9 mouse cellular contexts compared by ENCODE assay signal in genomic region chr10:81192968-81193501, GRCm38 (mm10). TPM values are rescaled to one million over a fixed set of nuclear protein-coding genes. Genes with fewer than 3 reads are reported as not detected.
DNase-seq lines count a peak whose midpoint lies in the region; ATAC-seq and TF ChIP-seq lines count a peak whose summit lies in the region.
"Had no signal": no experiment of that assay in that cellular context is flagged by ENCODE, and none has a peak within 500 bp of the region (broad histone marks: within the 10 kb centered on the region; RNA-seq: fewer than 3 reads in every experiment).

No protein-coding gene starts in this region.

- ATAC-seq in cerebellum, adult (ENCODE audit: insufficient number of reproducible peaks, low FRiP score, low TSS enrichment): peak; percentile 16; the same call in 1 of the 2 replicates
- peak; percentile 4 for ATAC-seq in inflammation-experienced regulatory T-cells, adult 6 months
- no peak for ATAC-seq in granulocyte monocyte progenitor cell, adult 5-6 weeks (replicated peaks; ENCODE audit: poor library complexity, severe bottlenecking)

- H3K36me3 ChIP-seq in ES-E14 (ENCODE audit: control insufficient read depth, insufficient read depth, low read length, poor library complexity, severe bottlenecking) (peaks cover 3% of the 10 kb centered on the region; the same call in 1 of the 2 replicates), macrophage (ENCODE audit: inconsistent target) (peaks cover 7% of the 10 kb centered on the region; the same call in 1 of the 2 replicates)

- H3K9me3 ChIP-seq in ES-E14 (ENCODE audit: control insufficient read depth, insufficient read depth, low read depth, low read length): no peaks in the 10 kb centered on the region

- DNase-seq in cerebellum, adult 11 months: no peak
- DNase-seq in ES-E14 (ENCODE audit: low read depth, low spot score): no peak
- no peak for DNase-seq in urinary bladder, postnatal 4 days (ENCODE audit: low spot score in 2 of 2)

- peak overlapping the region; percentile 94 for H3K9ac ChIP-seq in ES-E14 (ENCODE audit: insufficient read depth, low read depth, low read length, poor library complexity, severe bottlenecking)

- no peak for TF ChIP-seq CTCF in embryonic fibroblast, embryonic 13.5 days (IDR thresholded peaks at IDR 0.05; ENCODE audit: borderline replicate concordance, insufficient read depth, low read length)

- peaks cover under 1% of the 10 kb centered on the region; the same call in 1 of the 2 replicates for H3K79me2 ChIP-seq in macrophage (ENCODE audit: inconsistent target)

- peaks cover 2 to 23% of the 10 kb centered on the region in 2 experiments; a peak in 3 of 4 replicates for H3K4me1 ChIP-seq in ES-E14 (ENCODE audit: control insufficient read depth in 2 of 2, insufficient read depth in 2 of 2, low read length in 2 of 2, poor library complexity in 1 of 2)
- H3K4me1 ChIP-seq in embryonic fibroblast, embryonic 13.5 days (ENCODE audit: control insufficient read depth, insufficient read depth, low read length): no peaks in the 10 kb centered on the region

- H3K4me3 ChIP-seq in ES-E14 (ENCODE audit: insufficient read depth in 1 of 2, low read depth in 1 of 2, low read length in 2 of 2, poor library complexity in 1 of 2, severe bottlenecking in 1 of 2) (peak overlapping the region; percentile 68 to 87), macrophage (ENCODE audit: inconsistent target) (peak overlapping the region; percentile 11; the same call in 1 of the 2 replicates)
- H3K4me3 ChIP-seq in embryonic fibroblast, embryonic 13.5 days (ENCODE audit: insufficient read depth, low read length): peak overlapping the region; percentile 10

- whole genome bisulfite sequencing in macrophage (ENCODE audit: missing documents): 6% methylated on average over 19 of the region's 19 CpGs

- no peak; the same call in 1 of the 2 replicates for TF ChIP-seq POLR2A in embryonic fibroblast, embryonic 13.5 days (IDR thresholded peaks at IDR 0.05; ENCODE audit: low read depth, low read length)

- in situ Hi-C loops in ES-E14 (cut with MboI; ENCODE audit: low sequenced_read_pairs in 2 of 2, unreplicated experiment in 2 of 2): no loop called here

- no peak overlapping the region for H3K27ac ChIP-seq in ES-E14 (ENCODE audit: insufficient read depth, low read depth, low read length, poor library complexity, severe bottlenecking)
- H3K27ac ChIP-seq in embryonic fibroblast, embryonic 13.5 days (ENCODE audit: insufficient read depth, low read length): no peak overlapping the region
- no peak overlapping the region for H3K27ac ChIP-seq in macrophage

TF ChIP-seq in ES-E14, 5 proteins besides CTCF, POLR2A, EP300 and RAD21:
- no peak for TF ChIP-seq MAFK (IDR thresholded peaks at IDR 0.05; ENCODE audit: insufficient read depth, low read depth, low read length)
- TF ChIP-seq ZC3H11A (IDR thresholded peaks at IDR 0.05; ENCODE audit: borderline replicate concordance, low read depth, low read length): no peak
- no peak for TF ChIP-seq CHD2 (IDR thresholded peaks at IDR 0.05; ENCODE audit: low read depth, low read length)
- TF ChIP-seq ZNF384 (IDR thresholded peaks at IDR 0.05; ENCODE audit: low read depth, low read length): no peak
- TF ChIP-seq HCFC1 (IDR thresholded peaks at IDR 0.05; ENCODE audit: borderline replicate concordance, insufficient read depth, low read length): no peak

RNA-seq across cellular contexts. Expression of gene Nmrk2, which starts 8.8 kb away (rescaled TPM):
- total RNA-seq in ES-E14 (2012; rRNA removed): not detected in 2 replicates
- not detected in 2 replicates for polyA plus RNA-seq in embryonic fibroblast, embryonic 13.5 days (2011; ENCODE audit: insufficient read length, low read depth, missing spikeins)
- under 1 TPM in 2 of 3 experiments, not detected in 1; 0.17 to 0.28 TPM for polyA plus RNA-seq in inflammation-experienced regulatory T-cells, adult 6 months (2017; shearing (Covaris generic))
- total RNA-seq in macrophage (2018; cell fraction: chromatin; rRNA removed): not detected
- not detected for total RNA-seq in macrophage (2018; cell fraction: cytosol; rRNA removed)
- total RNA-seq in macrophage (2018; cell fraction: nucleus; rRNA removed): not detected
- not detected in 3 replicates for polyA plus RNA-seq in macrophage (2018)
- not detected in 2 replicates for total RNA-seq in granulocyte monocyte progenitor cell, adult 5-6 weeks (2014; fragmentation: Nextera tagmentation)
- total RNA-seq in granulocyte monocyte progenitor cell, adult 5-6 weeks (2017): not detected in 2 replicates

RNA-seq across cellular contexts. Expression of gene 4930442H23Rik, which starts 9.4 kb away (rescaled TPM):
- total RNA-seq in ES-E14 (2012; rRNA removed): 0.54 and 0.79 TPM in 2 replicates
- not detected in 2 replicates for polyA plus RNA-seq in embryonic fibroblast, embryonic 13.5 days (2011; ENCODE audit: insufficient read length, low read depth, missing spikeins)
- not detected for polyA plus RNA-seq in inflammation-experienced regulatory T-cells, adult 6 months (2017; shearing (Covaris generic))
- not detected for total RNA-seq in macrophage (2018; cell fraction: chromatin; rRNA removed)
- total RNA-seq in macrophage (2018; cell fraction: cytosol; rRNA removed): not detected
- not detected for total RNA-seq in macrophage (2018; cell fraction: nucleus; rRNA removed)
- polyA plus RNA-seq in macrophage (2018): not detected in 3 replicates
- total RNA-seq in granulocyte monocyte progenitor cell, adult 5-6 weeks (2014; fragmentation: Nextera tagmentation): not detected in 2 replicates
- total RNA-seq in granulocyte monocyte progenitor cell, adult 5-6 weeks (2017): not detected in 2 replicates
- total RNA-seq: gastrocnemius, postnatal 4 days had no signal

RNA-seq across cellular contexts. Expression of gene Dapk3, which starts 10.2 kb away (rescaled TPM):
- total RNA-seq in ES-E14 (2012; rRNA removed): 65.1 and 66.4 TPM in 2 replicates
- polyA plus RNA-seq in embryonic fibroblast, embryonic 13.5 days (2011; ENCODE audit: insufficient read length, low read depth, missing spikeins): 48.4 and 51.2 TPM in 2 replicates
- 1 to 10 TPM; 3.1 to 5.4 (median 3.6) TPM for polyA plus RNA-seq in inflammation-experienced regulatory T-cells, adult 6 months (2017; shearing (Covaris generic))
- 10 to 100 TPM; 33.3 to 98.4 (median 63.9) TPM for total RNA-seq in macrophage (2018; cell fraction: chromatin; rRNA removed)
- total RNA-seq in macrophage (2018; cell fraction: cytosol; rRNA removed): 10 to 100 TPM; 23.9 to 52.8 (median 37.5) TPM
- 10 to 100 TPM; 25.6 to 59.4 (median 45.8) TPM for total RNA-seq in macrophage (2018; cell fraction: nucleus; rRNA removed)
- polyA plus RNA-seq in macrophage (2018): 41.2 to 57.0 TPM (median 43.5 TPM) in 3 replicates
- total RNA-seq in granulocyte monocyte progenitor cell, adult 5-6 weeks (2014; fragmentation: Nextera tagmentation): 25.7 and 40.8 TPM in 2 replicates
- 20.5 and 33.0 TPM in 2 replicates for total RNA-seq in granulocyte monocyte progenitor cell, adult 5-6 weeks (2017)

RNA-seq across cellular contexts. Expression of gene Eef2, which starts 16.6 kb away (rescaled TPM):
- total RNA-seq in ES-E14 (2012; rRNA removed): 2,093 and 2,486 TPM in 2 replicates
- polyA plus RNA-seq in embryonic fibroblast, embryonic 13.5 days (2011; ENCODE audit: insufficient read length, low read depth, missing spikeins): 1,643 and 1,827 TPM in 2 replicates
- 1,000 to 10,000 TPM in 1 of 3 experiments, 100 to 1,000 TPM in 2; 925 to 1,158 (median 972) TPM for polyA plus RNA-seq in inflammation-experienced regulatory T-cells, adult 6 months (2017; shearing (Covaris generic))
- 100 to 1,000 TPM; 161 to 373 (median 228) TPM for total RNA-seq in macrophage (2018; cell fraction: chromatin; rRNA removed)
- total RNA-seq in macrophage (2018; cell fraction: cytosol; rRNA removed): 1,000 to 10,000 TPM in 11 of 26 experiments, 100 to 1,000 TPM in 15; 644 to 1,256 (median 896) TPM
- 100 to 1,000 TPM; 248 to 505 (median 331) TPM for total RNA-seq in macrophage (2018; cell fraction: nucleus; rRNA removed)
- polyA plus RNA-seq in macrophage (2018): 749 to 1,081 TPM (median 1,012 TPM) in 3 replicates
- total RNA-seq in granulocyte monocyte progenitor cell, adult 5-6 weeks (2014; fragmentation: Nextera tagmentation): 843 and 1,029 TPM in 2 replicates
- 1,504 and 1,576 TPM in 2 replicates for total RNA-seq in granulocyte monocyte progenitor cell, adult 5-6 weeks (2017)

RNA-seq across cellular contexts. Expression of gene Pias4, which starts 25.3 kb away (rescaled TPM):
- 37.8 and 50.7 TPM in 2 replicates for total RNA-seq in ES-E14 (2012; rRNA removed)
- 25.6 and 27.9 TPM in 2 replicates for polyA plus RNA-seq in embryonic fibroblast, embryonic 13.5 days (2011; ENCODE audit: insufficient read length, low read depth, missing spikeins)
- 10 to 100 TPM; 15.4 to 21.5 (median 17.1) TPM for polyA plus RNA-seq in inflammation-experienced regulatory T-cells, adult 6 months (2017; shearing (Covaris generic))
- total RNA-seq in macrophage (2018; cell fraction: chromatin; rRNA removed): 100 to 1,000 TPM in 1 of 26 experiments, 10 to 100 TPM in 25; 30.3 to 113 (median 63.8) TPM
- total RNA-seq in macrophage (2018; cell fraction: cytosol; rRNA removed): 10 to 100 TPM; 18.8 to 27.9 (median 23.9) TPM
- 10 to 100 TPM; 29.0 to 59.1 (median 42.5) TPM for total RNA-seq in macrophage (2018; cell fraction: nucleus; rRNA removed)
- 19.6 to 22.5 TPM (median 21.5 TPM) in 3 replicates for polyA plus RNA-seq in macrophage (2018)
- 6.3 and 22.9 TPM in 2 replicates for total RNA-seq in granulocyte monocyte progenitor cell, adult 5-6 weeks (2014; fragmentation: Nextera tagmentation)
- 7.8 and 8.1 TPM in 2 replicates for total RNA-seq in granulocyte monocyte progenitor cell, adult 5-6 weeks (2017)

Comparison
In these comparisons a context has a peak if more than half of its experiments do, and no peak if none do; other contexts are left out.
1. H3K4me3 ChIP-seq: peak in every context shown above with its lines; median percentile 78 in ES-E14; 11 in macrophage; 10 in embryonic fibroblast, embryonic 13.5 days.